Mouse (Mus musculus): ENCODE measurements around the gene Sri. TPM values are rescaled to one million over a fixed set of nuclear protein-coding genes. Genes with fewer than 3 reads are reported as not detected.

Sri gene
- total and polyA plus RNA-seq, 3 experiments = 190 to 229 (median 212) TPM

DNA sequence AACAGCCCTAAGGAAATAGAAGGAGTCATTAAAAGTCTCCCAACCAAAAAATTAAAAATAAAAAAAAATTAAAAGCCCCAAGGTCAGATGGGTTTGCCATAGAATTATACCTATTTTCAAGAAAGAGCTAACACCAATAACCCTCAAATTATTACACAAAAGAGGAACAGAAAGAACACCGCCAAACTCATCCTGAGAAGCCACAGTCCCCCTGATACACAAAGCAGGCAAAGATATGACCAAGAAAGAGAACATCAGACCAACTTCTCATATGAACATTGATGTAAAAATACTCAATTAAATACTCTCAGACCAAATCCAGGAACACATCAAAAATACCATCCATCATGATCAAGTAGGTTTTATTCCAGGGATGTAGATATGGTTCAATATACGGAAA is 48.8 kb upstream of the Sri start:
- H3K27ac ChIP-seq (ENCODE audit: insufficient read depth, low read depth) = no peak overlapping the region
- no peak overlapping the region for H3K4me3 ChIP-seq (replicated peaks in 1 of 3; ENCODE audit: low read depth in 2 of 3, low read length in 2 of 3, poor library complexity in 1 of 3)
- H3K27me3 ChIP-seq (replicated peaks) = no peaks in the 10 kb centered on the region
- dilution Hi-C loops (cut with MboI; ENCODE audit: extremely low pct_ligation_motif_present, extremely low pct_unique_long_range_greater_than_20kb, low sequenced_read_pairs) = no loop called here
- in situ Hi-C loops (cut with MboI; ENCODE audit: low pct_ligation_motif_present, low pct_unique_long_range_greater_than_20kb, low sequenced_read_pairs) = no loop called here
- peaks cover 3 to 6% of the 10 kb centered on the region in 2 experiments; a peak in 3 of 4 replicates for H3K4me1 ChIP-seq (ENCODE audit: control insufficient read depth in 1 of 2, insufficient read depth in 2 of 2)
- H3K79me2 ChIP-seq (replicated peaks; ENCODE audit: control insufficient read depth, extremely low read depth, insufficient read depth, poor library complexity, severe bottlenecking) = no peaks in the 10 kb centered on the region
- no peak overlapping the region for H3K4me2 ChIP-seq (ENCODE audit: insufficient read depth, low read depth, poor library complexity, severe bottlenecking)
- no peaks in the 10 kb centered on the region for H3K36me3 ChIP-seq (replicated peaks in 1 of 2; ENCODE audit: control insufficient read depth in 1 of 2, insufficient read depth in 1 of 2, low read length in 1 of 2)
- DNase-seq (ENCODE audit: extremely low read depth) = peak; percentile 55
- TF ChIP-seq IRF4 (IDR thresholded peaks at IDR 0.05; ENCODE audit: low read depth, low read length) = peak; percentile 83
- TF ChIP-seq MEF2A (IDR thresholded peaks at IDR 0.05; ENCODE audit: borderline replicate concordance, low read depth, low read length) = no peak
- no peak for TF ChIP-seq RCOR1 (conservative IDR thresholded peaks at IDR 0.05; ENCODE audit: low read depth, low read length)
- 0 out of 2 replicates have a peak, but pooled peaks have one; percentile 5 for TF ChIP-seq BHLHE40 (IDR thresholded peaks at IDR 0.05; ENCODE audit: low read depth, low read length)
- TF ChIP-seq EP300 (IDR thresholded peaks at IDR 0.05; ENCODE audit: low read length) = peak; percentile 75
- no peaks in the 10 kb centered on the region for H3K9me3 ChIP-seq (replicated peaks; ENCODE audit: low read length)
- H3K9ac ChIP-seq (ENCODE audit: insufficient read depth, low read depth) = no peak overlapping the region

GRCm38 (mm10) chr5:8000466-8000865 is 45.4 kb upstream of the Sri start:
- Histone ChIP-seq H3K79me2 (replicated peaks; ENCODE audit: control insufficient read depth, extremely low read depth, insufficient read depth, poor library complexity, severe bottlenecking) (no peaks in the 10 kb centered on the region), H3K36me3 (replicated peaks in 1 of 2; ENCODE audit: control insufficient read depth in 1 of 2, insufficient read depth in 1 of 2, low read length in 1 of 2) (no peaks in the 10 kb centered on the region), H3K9me3 (replicated peaks; ENCODE audit: low read length) (no peaks in the 10 kb centered on the region), H3K4me3 (replicated peaks in 1 of 3; ENCODE audit: low read depth in 2 of 3, low read length in 2 of 3, poor library complexity in 1 of 3) (no peak overlapping the region), H3K4me1 (ENCODE audit: control insufficient read depth in 1 of 2, insufficient read depth in 2 of 2) (peaks cover 3 to 4% of the 10 kb centered on the region in 2 experiments; a peak in 3 of 4 replicates), H3K9ac (ENCODE audit: insufficient read depth, low read depth) (no peak overlapping the region), H3K27ac (ENCODE audit: insufficient read depth, low read depth) (no peak overlapping the region), H3K27me3 (replicated peaks) (no peaks in the 10 kb centered on the region), H3K4me2 (ENCODE audit: insufficient read depth, low read depth, poor library complexity, severe bottlenecking) (no peak overlapping the region)
- DNase-seq (ENCODE audit: extremely low read depth) = no peak
- dilution Hi-C loops (cut with MboI; ENCODE audit: extremely low pct_ligation_motif_present, extremely low pct_unique_long_range_greater_than_20kb, low sequenced_read_pairs) = no loop called here
- in situ Hi-C loops (cut with MboI; ENCODE audit: low pct_ligation_motif_present, low pct_unique_long_range_greater_than_20kb, low sequenced_read_pairs) = no loop called here
- TF ChIP-seq CTCF (conservative IDR thresholded peaks at IDR 0.05 in 1 of 2, IDR thresholded peaks at IDR 0.05 in 1 of 2; ENCODE audit: low read depth in 2 of 2, low read length in 2 of 2) (no peak), CHD2 (IDR thresholded peaks at IDR 0.05; ENCODE audit: low read length) (no peak), MAX (IDR thresholded peaks at IDR 0.05; ENCODE audit: low read length) (no peak), SMC3 (IDR thresholded peaks at IDR 0.05; ENCODE audit: low read depth, low read length) (no peak), NRF1 (IDR thresholded peaks at IDR 0.05; ENCODE audit: low read depth, low read length) (no peak), POLR2AphosphoS2 (IDR thresholded peaks at IDR 0.05; ENCODE audit: low read depth, low read length) (no peak), KAT2A (IDR thresholded peaks at IDR 0.05; ENCODE audit: insufficient replicate concordance, low read length) (no peak), HCFC1 (IDR thresholded peaks at IDR 0.05; ENCODE audit: low read depth, low read length) (no peak)

- Histone ChIP-seq H3K27me3 (replicated peaks) (no peaks in the 10 kb centered on the region), H3K27ac (ENCODE audit: insufficient read depth, low read depth) (no peak overlapping the region), H3K4me2 (ENCODE audit: insufficient read depth, low read depth, poor library complexity, severe bottlenecking) (no peak overlapping the region), H3K4me3 (replicated peaks in 1 of 3; ENCODE audit: low read depth in 2 of 3, low read length in 2 of 3, poor library complexity in 1 of 3) (no peak overlapping the region), H3K36me3 (replicated peaks in 1 of 2; ENCODE audit: control insufficient read depth in 1 of 2, insufficient read depth in 1 of 2, low read length in 1 of 2) (no peaks in the 10 kb centered on the region), H3K4me1 (ENCODE audit: control insufficient read depth in 1 of 2, insufficient read depth in 2 of 2) (no peaks in the 10 kb centered on the region; a peak in 1 of 4 replicates), H3K9ac (ENCODE audit: insufficient read depth, low read depth) (no peak overlapping the region), H3K9me3 (replicated peaks; ENCODE audit: low read length) (no peaks in the 10 kb centered on the region), H3K79me2 (replicated peaks; ENCODE audit: control insufficient read depth, extremely low read depth, insufficient read depth, poor library complexity, severe bottlenecking) (no peaks in the 10 kb centered on the region)
- dilution Hi-C loops (cut with MboI; ENCODE audit: extremely low pct_ligation_motif_present, extremely low pct_unique_long_range_greater_than_20kb, low sequenced_read_pairs) (no loop called here), in situ Hi-C loops (cut with MboI; ENCODE audit: low pct_ligation_motif_present, low pct_unique_long_range_greater_than_20kb, low sequenced_read_pairs) (no loop called here)
- no peak for DNase-seq (ENCODE audit: extremely low read depth)
- TF ChIP-seq MAZ (IDR thresholded peaks at IDR 0.05; ENCODE audit: low read depth, low read length) (no peak), ZMIZ1 (IDR thresholded peaks at IDR 0.05; ENCODE audit: low read depth, low read length) (no peak), MEF2A (IDR thresholded peaks at IDR 0.05; ENCODE audit: borderline replicate concordance, low read depth, low read length) (no peak)
Observed at GRCm38 (mm10) chr5:8002827-8003226, 43.1 kb upstream of the Sri start.
